Mouse (Mus musculus) hindbrain, embryonic 13.5 days (tissue): ENCODE measurements around the gene Hhip. TPM values are rescaled to one million over a fixed set of nuclear protein-coding genes. Genes with fewer than 3 reads are reported as not detected.

ENCODE experiments used
- ATAC-seq: fragments of 200-750 bp; cut with Nextera tagmentation; 2 replicates; pipeline ENCODE4 v1.8.0; 2017; ENCODE audit warnings: moderate TSS enrichment; ENCODE audit not compliant: low FRiP score
- H3K27ac ChIP-seq: fragments of 300-500 bp; sonication (generic); 2 replicates; pipeline ENCODE4 v1.5.1; 2015; ENCODE audit warnings: inconsistent platforms, mild to moderate bottlenecking, moderate library complexity
- H3K27me3 ChIP-seq: fragments of 300-500 bp; sonication (generic); 2 replicates; pipeline ENCODE4 v1.6.1; 2015; ENCODE audit warnings: mild to moderate bottlenecking, inconsistent platforms
- H3K36me3 ChIP-seq: fragments of 300-500 bp; sonication (generic); 2 replicates; pipeline ENCODE4 v1.6.1; 2015; ENCODE audit warnings: mild to moderate bottlenecking, inconsistent platforms
- H3K4me1 ChIP-seq: fragments of 300-500 bp; sonication (generic); replicated peaks from 2 replicates; pipeline ENCODE4 v1.6.1; 2015; ENCODE audit warnings: inconsistent platforms
- H3K4me2 ChIP-seq: fragments of 300-500 bp; sonication (generic); 2 replicates; pipeline ENCODE4 v1.6.1; 2015; ENCODE audit warnings: inconsistent platforms, mild to moderate bottlenecking, moderate library complexity
- H3K4me3 ChIP-seq: fragments of 300-500 bp; sonication (generic); 2 replicates; pipeline ENCODE4 v1.5.1; 2015; ENCODE audit warnings: mild to moderate bottlenecking, inconsistent platforms
- H3K9ac ChIP-seq: fragments of 300-500 bp; sonication (generic); 2 replicates; pipeline ENCODE4 v1.6.1; 2015; ENCODE audit warnings: mild to moderate bottlenecking, inconsistent platforms
- H3K9me3 ChIP-seq: fragments of 300-500 bp; sonication (generic); 2 replicates; pipeline ENCODE4 v1.6.1; 2016; ENCODE audit warnings: inconsistent platforms
- WGBS: fragments of 180-500 bp; shearing (Covaris S2); methylation state at CpG from one replicate; pipeline ENCODE4 v1.1.7; 2015; 5-methylcytosine and 5-hydroxymethylcytosine counted together
- polyA plus RNA-seq: library from polyadenylated mRNA; unstranded; fragments of >200 nt; fragmentation: Nextera tagmentation; extraction: Ambion mirVana; gene quantifications from 2 replicates; pipeline ENCODE4 v1.2.1, GENCODE M21; 2015

Hhip gene
- 1.9 and 2.4 TPM in 2 replicates for polyA plus RNA-seq

DNA sequence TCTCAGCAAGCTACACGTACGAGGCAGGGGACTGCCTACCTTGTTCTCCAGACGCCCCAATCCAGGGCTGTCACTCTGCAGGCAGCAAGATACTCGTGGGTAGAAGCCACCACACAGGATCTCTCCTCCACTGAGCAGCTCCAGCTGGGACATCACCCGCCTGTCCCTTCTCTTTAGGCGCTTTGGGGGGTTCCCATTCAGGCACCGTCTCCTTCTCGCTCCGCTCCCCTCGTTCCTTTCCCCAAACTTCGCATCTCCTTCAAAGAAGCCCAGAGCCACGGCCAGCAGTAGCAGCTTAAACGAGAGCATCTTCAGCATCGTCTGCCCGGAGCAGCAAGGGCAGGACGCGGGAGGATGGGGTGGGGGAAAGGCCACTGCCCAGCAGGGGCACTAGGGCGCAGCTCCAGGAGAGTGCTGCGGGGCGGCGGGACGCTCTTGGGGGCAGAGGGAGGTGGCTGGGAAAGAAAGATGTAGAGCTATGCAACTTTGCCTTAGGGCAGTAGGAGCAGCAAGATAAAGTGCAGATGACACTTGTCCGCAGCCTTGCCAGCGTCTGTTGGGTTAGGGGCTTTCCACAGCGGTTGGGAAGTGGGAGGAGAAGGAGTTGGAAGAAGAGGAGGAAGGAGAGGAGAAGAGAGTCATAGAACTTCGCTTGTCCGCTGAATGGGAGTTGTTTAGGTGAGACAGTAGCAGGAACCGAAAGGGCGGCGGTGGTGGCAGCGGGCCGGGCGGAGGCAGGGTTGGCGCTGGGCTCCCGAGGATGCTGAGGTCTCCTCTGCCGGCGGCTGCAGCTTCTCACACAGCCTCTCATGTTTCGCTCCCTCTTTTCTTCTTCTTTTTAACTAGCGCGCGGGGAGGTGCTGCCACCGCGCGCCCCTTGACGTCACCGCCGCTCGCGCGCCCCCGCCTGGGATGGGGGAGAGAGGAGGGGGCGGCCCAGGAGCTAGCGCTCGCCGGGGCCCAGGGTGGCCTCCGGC, at the start of gene Hhip:
Hhip (minus strand) TSS at position 809 of the 977 bp plus-strand sequence.
- H3K4me2 ChIP-seq: peak within 1 kb of the TSS; percentile 91
- H3K9me3 ChIP-seq: no peaks in the 10 kb centered on the region
- peak; percentile 73 for ATAC-seq
- peaks cover 88% of the 10 kb centered on the region for H3K27me3 ChIP-seq
- H3K27ac ChIP-seq: no peak within 1 kb of the TSS
- WGBS: under 1% methylated on average over 38 of the region's 56 CpGs
- H3K4me1 ChIP-seq: peaks cover 33% of the 10 kb centered on the region
- H3K4me3 ChIP-seq: peak within 1 kb of the TSS; percentile 57
- no peaks in the 10 kb centered on the region for H3K36me3 ChIP-seq
- H3K9ac ChIP-seq: peak within 1 kb of the TSS; percentile 64

DNA sequence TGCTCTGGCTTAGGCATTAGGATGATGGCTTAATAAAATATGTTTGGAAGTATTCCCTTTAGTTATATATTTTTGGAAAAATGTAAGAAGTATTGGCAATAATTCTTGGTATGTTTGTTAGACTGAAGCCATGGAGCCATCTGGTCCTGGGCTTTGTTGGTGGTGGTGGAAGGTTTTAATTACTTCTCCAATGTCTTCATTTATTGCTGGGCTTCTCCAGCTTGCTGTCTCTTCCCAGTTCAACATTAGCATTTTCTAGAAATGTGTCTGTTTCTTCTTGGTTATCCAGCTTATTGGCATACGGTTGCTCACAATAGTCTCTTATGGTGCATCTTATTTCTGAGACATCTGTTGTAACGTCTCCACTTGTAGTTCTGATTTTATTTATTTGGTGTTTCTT, 29.2 kb upstream of the Hhip start:
- Histone ChIP-seq H3K4me1 (no peaks in the 10 kb centered on the region), H3K9ac (no peak overlapping the region), H3K27me3 (no peaks in the 10 kb centered on the region), H3K4me3 (no peak overlapping the region), H3K36me3 (no peaks in the 10 kb centered on the region), H3K27ac (no peak overlapping the region), H3K4me2 (no peak overlapping the region), H3K9me3 (no peaks in the 10 kb centered on the region)
- 94% methylated on average over 2 of the region's 2 CpGs for WGBS
- no peak for ATAC-seq

- Histone ChIP-seq H3K4me3 (peak overlapping the region; percentile 57), H3K27me3 (peaks cover 91% of the 10 kb centered on the region), H3K4me1 (peaks cover 33% of the 10 kb centered on the region), H3K27ac (no peak overlapping the region), H3K4me2 (peak overlapping the region; percentile 91), H3K36me3 (no peaks in the 10 kb centered on the region), H3K9me3 (no peaks in the 10 kb centered on the region), H3K9ac (peak overlapping the region; percentile 64)
- ATAC-seq: peak; percentile 44
- 3% methylated on average over 3 of the region's 12 CpGs for WGBS
These were observed 387 bp upstream of the Hhip start for GRCm38 (mm10) chr8:80058193-80058592.

DNA sequence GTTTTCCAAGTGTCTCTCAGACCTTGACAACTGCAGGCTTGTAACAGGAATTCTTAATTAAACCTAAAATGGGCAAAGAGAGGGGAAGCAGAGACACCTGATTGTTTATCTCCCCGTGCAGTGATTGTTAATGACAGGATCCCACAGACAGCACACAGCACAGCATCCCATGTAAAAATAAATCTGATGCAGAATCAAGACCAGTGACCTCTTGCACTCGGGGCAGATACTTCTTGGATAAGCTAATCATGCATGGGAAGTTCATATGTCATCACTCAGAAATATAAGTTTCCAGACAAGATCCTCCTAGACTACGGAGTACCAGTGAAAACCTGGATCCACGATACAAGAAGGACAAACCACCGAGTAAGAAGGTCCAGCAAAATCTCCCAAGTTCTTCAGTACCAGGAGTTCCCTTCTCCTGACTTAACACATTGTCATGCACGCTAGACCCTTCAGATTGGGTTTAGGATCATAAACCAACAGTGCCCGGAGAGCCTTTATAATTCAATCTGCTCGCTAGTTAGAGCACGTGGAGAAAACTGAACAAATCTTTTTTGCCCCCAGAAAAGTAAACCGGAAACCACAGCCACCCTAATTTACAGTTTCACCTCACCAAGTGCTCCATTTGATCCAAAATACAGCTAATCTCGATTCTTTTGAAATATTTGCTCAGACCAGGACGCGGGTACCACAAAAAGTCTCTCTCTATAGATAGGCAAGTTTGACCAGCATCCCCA, 1.3 kb downstream of the Hhip start:
- peak overlapping the region; percentile 91 for H3K4me2 ChIP-seq
- 6% methylated on average over 13 of the region's 13 CpGs for WGBS
- H3K36me3 ChIP-seq: no peaks in the 10 kb centered on the region
- peaks cover 87% of the 10 kb centered on the region for H3K27me3 ChIP-seq
- peak overlapping the region; percentile 57 for H3K4me3 ChIP-seq
- peaks cover 33% of the 10 kb centered on the region for H3K4me1 ChIP-seq
- no peak overlapping the region for H3K27ac ChIP-seq
- peak; percentile 4; the same call in 1 of the 2 replicates for ATAC-seq
- H3K9ac ChIP-seq: no peak overlapping the region
- no peaks in the 10 kb centered on the region for H3K9me3 ChIP-seq

GRCm38 (mm10) chr8:80055777-80056176, 2.0 kb downstream of the Hhip start:
- peaks cover 87% of the 10 kb centered on the region for H3K27me3 ChIP-seq
- H3K9ac ChIP-seq: no peak overlapping the region
- peak overlapping the region; percentile 91 for H3K4me2 ChIP-seq
- H3K9me3 ChIP-seq: no peaks in the 10 kb centered on the region
- H3K36me3 ChIP-seq: no peaks in the 10 kb centered on the region
- 1% methylated on average over 10 of the region's 10 CpGs for WGBS
- H3K27ac ChIP-seq: no peak overlapping the region
- peak overlapping the region; percentile 57 for H3K4me3 ChIP-seq
- H3K4me1 ChIP-seq: peaks cover 33% of the 10 kb centered on the region
- peak; percentile 55 for ATAC-seq

GRCm38 (mm10) chr8:80055094-80055493, 2.7 kb downstream of the Hhip start:
- no peak overlapping the region for H3K9ac ChIP-seq
- ATAC-seq: no peak
- peak overlapping the region; percentile 57 for H3K4me3 ChIP-seq
- H3K27me3 ChIP-seq: peaks cover 87% of the 10 kb centered on the region
- WGBS: 32% methylated on average over 6 of the region's 6 CpGs
- peaks cover 33% of the 10 kb centered on the region for H3K4me1 ChIP-seq
- H3K9me3 ChIP-seq: no peaks in the 10 kb centered on the region
- peak overlapping the region; percentile 91 for H3K4me2 ChIP-seq
- no peak overlapping the region for H3K27ac ChIP-seq
- H3K36me3 ChIP-seq: no peaks in the 10 kb centered on the region

- Histone ChIP-seq H3K4me3 (no peak overlapping the region), H3K4me1 (peaks cover 33% of the 10 kb centered on the region), H3K27me3 (peaks cover 87% of the 10 kb centered on the region), H3K36me3 (no peaks in the 10 kb centered on the region), H3K27ac (no peak overlapping the region), H3K9me3 (no peaks in the 10 kb centered on the region), H3K9ac (no peak overlapping the region), H3K4me2 (no peak overlapping the region)
- ATAC-seq: no peak
- 6% methylated on average over 4 of the region's 4 CpGs for WGBS
These were observed 3.6 kb downstream of the Hhip start for GRCm38 (mm10) chr8:80054216-80054615.

DNA sequence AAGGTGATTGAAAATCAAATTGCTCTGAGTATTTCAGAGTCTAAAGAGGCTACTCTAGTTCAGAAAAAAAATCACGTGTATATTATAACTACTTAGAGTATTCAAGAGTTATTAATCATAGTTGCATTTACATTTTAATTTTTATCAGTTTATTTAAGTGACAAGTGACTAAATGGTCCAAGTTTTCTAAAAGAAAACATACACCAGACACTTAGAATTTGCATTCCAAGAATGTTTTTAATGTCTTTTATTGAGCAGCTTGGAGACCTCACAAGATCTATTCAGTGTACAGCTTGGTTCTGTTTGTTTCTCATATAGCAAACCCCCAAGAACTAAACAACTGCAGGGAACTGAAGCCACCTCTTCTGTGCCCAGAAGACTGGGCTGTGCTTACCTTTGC, 5.0 kb downstream of the Hhip start:
- ATAC-seq: no peak
- Histone ChIP-seq H3K4me1 (peaks cover 27% of the 10 kb centered on the region), H3K27me3 (peaks cover 91% of the 10 kb centered on the region), H3K9me3 (no peaks in the 10 kb centered on the region), H3K4me3 (no peak overlapping the region), H3K36me3 (no peaks in the 10 kb centered on the region), H3K27ac (no peak overlapping the region), H3K9ac (no peak overlapping the region), H3K4me2 (no peak overlapping the region)
- 83% methylated on average over 1 of the region's 1 CpGs for WGBS

DNA sequence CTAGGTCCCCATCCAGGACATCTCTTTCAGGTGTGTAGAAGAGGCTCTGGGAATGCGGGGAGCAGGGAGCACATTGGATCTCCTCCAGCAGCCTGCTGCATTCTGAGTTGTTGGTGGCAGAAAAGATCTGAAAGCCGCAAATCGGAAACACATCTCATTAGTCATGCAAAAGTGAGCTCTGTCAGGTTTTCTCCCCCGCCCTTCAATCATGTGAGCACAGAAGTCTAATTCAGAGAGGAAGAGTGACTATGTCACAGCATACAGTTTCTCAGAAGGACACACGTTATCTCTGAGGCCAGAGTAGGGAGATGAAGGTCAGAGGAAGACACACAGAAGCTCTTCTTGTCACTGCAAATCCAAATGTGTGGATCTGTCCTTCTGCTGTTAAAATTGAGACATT, 6.3 kb downstream of the Hhip start:
- Histone ChIP-seq H3K27me3 (peaks cover 83% of the 10 kb centered on the region), H3K4me1 (peaks cover 14% of the 10 kb centered on the region), H3K9ac (no peak overlapping the region), H3K9me3 (no peaks in the 10 kb centered on the region), H3K4me3 (no peak overlapping the region), H3K4me2 (no peak overlapping the region), H3K36me3 (no peaks in the 10 kb centered on the region), H3K27ac (no peak overlapping the region)
- ATAC-seq: no peak
- 43% methylated on average over 5 of the region's 5 CpGs for WGBS

GRCm38 (mm10) chr8:80049256-80050005, 8.4 kb downstream of the Hhip start:
- no peak overlapping the region for H3K9ac ChIP-seq
- H3K36me3 ChIP-seq: no peaks in the 10 kb centered on the region
- H3K4me1 ChIP-seq: no peaks in the 10 kb centered on the region
- no peak overlapping the region for H3K4me2 ChIP-seq
- H3K9me3 ChIP-seq: no peaks in the 10 kb centered on the region
- no peak overlapping the region for H3K4me3 ChIP-seq
- no peak overlapping the region for H3K27ac ChIP-seq
- ATAC-seq: no peak
- WGBS: 76% methylated on average over 15 of the region's 15 CpGs
- H3K27me3 ChIP-seq: peaks cover 74% of the 10 kb centered on the region

DNA sequence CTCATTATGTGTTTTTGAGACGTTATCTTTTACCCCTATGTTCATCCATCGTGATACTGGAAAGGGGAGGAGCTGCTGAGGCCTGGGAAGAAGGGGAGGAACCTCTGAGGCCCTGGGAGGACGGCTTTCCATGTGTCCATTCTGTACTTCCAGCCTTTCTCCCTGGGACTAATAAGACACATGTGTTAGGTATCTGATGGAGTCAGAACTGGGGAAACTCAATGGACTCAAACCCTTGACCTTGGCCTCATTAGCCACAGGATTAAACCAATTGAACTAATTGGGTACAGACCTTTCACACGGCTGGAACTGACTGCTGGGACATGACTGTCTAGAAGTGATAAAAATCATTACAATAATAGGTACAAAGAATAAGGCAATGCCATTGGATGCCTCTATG, 9.6 kb downstream of the Hhip start:
- Histone ChIP-seq H3K27me3 (peaks cover 62% of the 10 kb centered on the region), H3K4me1 (no peaks in the 10 kb centered on the region), H3K4me2 (no peak overlapping the region), H3K9me3 (no peaks in the 10 kb centered on the region), H3K9ac (no peak overlapping the region), H3K4me3 (no peak overlapping the region), H3K36me3 (no peaks in the 10 kb centered on the region), H3K27ac (no peak overlapping the region)
- ATAC-seq: no peak
- 73% methylated on average over 4 of the region's 4 CpGs for WGBS
